In genomic region chr19:20298431-20298830, GRCm38 (mm10) we compare ENCODE assay signal across 35 mouse cellular contexts.
"Had no signal": no experiment of that assay in that cellular context is flagged by ENCODE, and none has a peak within 500 bp of the region (broad histone marks: within the 10 kb centered on the region; RNA-seq: fewer than 3 reads in every experiment).

No protein-coding gene starts in this region.

- H3K9ac ChIP-seq: heart, embryonic 12.5 days; heart, embryonic 13.5 days; heart, embryonic 15.5 days; hindbrain, embryonic 12.5 days; hindbrain, embryonic 13.5 days; hindbrain, embryonic 14.5 days; hindbrain, embryonic 15.5 days; intestine, embryonic 15.5 days; kidney, embryonic 15.5 days had no signal

- H3K4me2 ChIP-seq: heart, embryonic 11.5 days; heart, embryonic 12.5 days; heart, embryonic 13.5 days; heart, embryonic 15.5 days; hindbrain, embryonic 12.5 days; hindbrain, embryonic 13.5 days; hindbrain, embryonic 14.5 days; hindbrain, embryonic 15.5 days; intestine, embryonic 15.5 days; kidney, embryonic 15.5 days had no signal

- H3K4me3 ChIP-seq: heart, embryonic 10.5 days; heart, embryonic 12.5 days; heart, embryonic 13.5 days; heart, embryonic 15.5 days; hindbrain, embryonic 10.5 days; hindbrain, embryonic 12.5 days; hindbrain, embryonic 13.5 days; hindbrain, embryonic 15.5 days; intestine, embryonic 15.5 days; kidney, embryonic 15.5 days; layer of hippocampus, adult 2 months had no signal

- H3K36me3 ChIP-seq: heart, embryonic 10.5 days; heart, embryonic 12.5 days; heart, embryonic 13.5 days; heart, embryonic 15.5 days; hindbrain, embryonic 10.5 days; hindbrain, embryonic 12.5 days; hindbrain, embryonic 13.5 days; hindbrain, embryonic 15.5 days; intestine, embryonic 15.5 days; kidney, embryonic 15.5 days had no signal

- ATAC-seq: hindbrain, embryonic 16.5 days; hindbrain, postnatal 0 days; inflammation-experienced regulatory T-cells, adult 6 months; intestine, embryonic 15.5 days; intestine, embryonic 16.5 days; intestine, postnatal 0 days had no signal

- DNase-seq: heart, postnatal 10 days; heart, postnatal 14 days; heart, postnatal 36 days; heart, postnatal 4 days; kidney, adult 11 months; kidney, adult 18-20 months; kidney, adult 2 months; kidney, adult 8-10 months; kidney, adult 9 months; kidney, postnatal 10 days; kidney, postnatal 14 days; kidney, postnatal 25 days; kidney, postnatal 36 days; kidney, postnatal 4 days; layer of hippocampus, adult 9-11 months; layer of hippocampus, postnatal 36 days had no signal

- H3K9me3 ChIP-seq: heart, embryonic 10.5 days; heart, embryonic 12.5 days; heart, embryonic 13.5 days; heart, embryonic 15.5 days; hindbrain, embryonic 10.5 days; hindbrain, embryonic 12.5 days; hindbrain, embryonic 13.5 days; hindbrain, embryonic 15.5 days; intestine, embryonic 15.5 days; kidney, embryonic 15.5 days had no signal

- H3K27me3 ChIP-seq: heart, embryonic 12.5 days; heart, embryonic 13.5 days; heart, embryonic 15.5 days; hindbrain, embryonic 12.5 days; hindbrain, embryonic 13.5 days; hindbrain, embryonic 15.5 days; intestine, embryonic 15.5 days; kidney, embryonic 15.5 days had no signal

- H3K4me1 ChIP-seq: heart, embryonic 10.5 days; heart, embryonic 12.5 days; heart, embryonic 13.5 days; heart, embryonic 15.5 days; hindbrain, embryonic 10.5 days; hindbrain, embryonic 12.5 days; hindbrain, embryonic 13.5 days; hindbrain, embryonic 15.5 days; intestine, embryonic 15.5 days; kidney, embryonic 15.5 days had no signal

- H3K27ac ChIP-seq: heart, embryonic 10.5 days; heart, embryonic 13.5 days; heart, embryonic 15.5 days; hindbrain, embryonic 10.5 days; hindbrain, embryonic 12.5 days; hindbrain, embryonic 13.5 days; hindbrain, embryonic 14.5 days; hindbrain, embryonic 15.5 days; hindbrain, postnatal 0 days; intestine, embryonic 15.5 days; kidney, embryonic 15.5 days; kidney, postnatal 0 days; layer of hippocampus, adult 2 months had no signal
